In the genomic region with DNA sequence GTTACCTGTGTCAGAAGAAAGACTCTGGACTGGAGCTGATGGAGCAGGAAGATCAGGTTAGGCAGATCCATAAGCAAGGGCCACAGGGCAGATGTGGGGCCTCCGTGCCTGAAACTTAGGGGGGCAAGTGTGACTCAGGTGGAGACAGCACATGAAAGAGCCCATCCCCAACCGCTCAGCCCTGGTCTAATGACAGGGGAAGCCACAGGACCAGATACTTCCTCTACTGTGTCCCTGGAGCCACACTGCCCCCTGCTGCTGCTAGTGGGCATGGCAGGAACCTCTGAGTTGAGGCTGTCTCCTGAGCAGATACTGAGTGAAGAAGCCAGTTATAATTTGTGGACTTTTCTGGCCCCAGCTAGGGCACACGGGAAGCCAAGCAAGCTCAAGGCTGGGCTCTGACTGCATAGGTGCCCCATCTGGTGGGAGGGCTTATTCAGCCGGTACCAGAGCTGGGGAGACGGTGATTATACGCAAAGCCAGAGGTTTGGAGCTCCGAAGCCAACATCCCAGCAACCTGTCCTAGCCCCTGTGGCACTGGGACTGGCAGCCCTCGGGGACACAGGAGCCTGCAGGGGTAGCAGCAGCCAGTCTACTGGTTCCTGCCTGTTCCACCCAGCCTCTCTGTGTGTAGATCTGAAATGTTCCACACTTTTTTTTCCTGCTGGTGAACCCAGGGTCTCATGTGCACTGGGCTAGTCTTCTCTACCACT, we compare ENCODE assay signal across 9 mouse cellular contexts. TPM values are rescaled to one million over a fixed set of nuclear protein-coding genes. Genes with fewer than 3 reads are reported as not detected.
DNase-seq lines count a peak whose midpoint lies in the region; ATAC-seq and TF ChIP-seq lines count a peak whose summit lies in the region.
"Had no signal": no experiment of that assay in that cellular context is flagged by ENCODE, and none has a peak within 500 bp of the region (broad histone marks: within the 10 kb centered on the region; RNA-seq: fewer than 3 reads in every experiment).

No protein-coding gene starts in this region.

- DNase-seq in CH12.LX (ENCODE audit: extremely low read depth): peak; percentile 88
- peak; percentile 85 for DNase-seq in c-Kit-positive CD71-positive TER-119-negative erythroid progenitor cells, embryonic 14.5 days (ENCODE audit: low read depth)
- DNase-seq in heart, postnatal 36 days: peak; percentile 93 to 98
- DNase-seq in layer of hippocampus, adult 18-20 months (ENCODE audit: low spot score in 2 of 2): peak; percentile 88 to 95
- peak; percentile 92 for DNase-seq in lung, adult 2 months
- peak; percentile 82 to 85 for DNase-seq in thymus, adult 18-20 months

- no peaks in the 10 kb centered on the region for H3K79me2 ChIP-seq in CH12.LX (replicated peaks; ENCODE audit: control insufficient read depth, extremely low read depth, insufficient read depth, poor library complexity, severe bottlenecking)

- peak; percentile 100 for TF ChIP-seq RAD21 in CH12.LX (IDR thresholded peaks at IDR 0.05; ENCODE audit: low read depth, low read length)

- no peak overlapping the region for H3K4me2 ChIP-seq in CH12.LX (ENCODE audit: insufficient read depth, low read depth, poor library complexity, severe bottlenecking)
- H3K4me2 ChIP-seq in forebrain, embryonic 13.5 days: no peak overlapping the region

- H3K36me3 ChIP-seq in CH12.LX (replicated peaks in 1 of 2; ENCODE audit: control insufficient read depth in 1 of 2, insufficient read depth in 1 of 2, low read length in 1 of 2): no peaks in the 10 kb centered on the region
- no peaks in the 10 kb centered on the region for H3K36me3 ChIP-seq in forebrain, embryonic 13.5 days (ENCODE audit: poor library complexity, severe bottlenecking)

- H3K27me3 ChIP-seq in CH12.LX (replicated peaks): no peaks in the 10 kb centered on the region
- peaks cover 27% of the 10 kb centered on the region for H3K27me3 ChIP-seq in forebrain, embryonic 13.5 days

- no peak overlapping the region for H3K27ac ChIP-seq in CH12.LX (ENCODE audit: insufficient read depth, low read depth)
- H3K27ac ChIP-seq in forebrain, embryonic 13.5 days: no peak overlapping the region
- no peak overlapping the region for H3K27ac ChIP-seq in olfactory bulb, adult 2 months (ENCODE audit: insufficient read depth, low read depth, low read length)

- WGBS in forebrain, embryonic 13.5 days: 38% methylated on average over 8 of the region's 8 CpGs
- 40% methylated on average over 8 of the region's 8 CpGs for WGBS in lung, adult 2 months
- 34% methylated on average over 8 of the region's 8 CpGs for WGBS in olfactory bulb, adult 2 months

- no peak for TF ChIP-seq EP300 in CH12.LX (IDR thresholded peaks at IDR 0.05; ENCODE audit: low read length)

- intact Hi-C loops in heart, postnatal 36 days (cut with DNase I): loop anchor here (1.0 kb wide), 4 partner anchors 152 to 329 kb away; partner anchors contain the start of gene Piezo1

- no peak for TF ChIP-seq POLR2A in CH12.LX (IDR thresholded peaks at IDR 0.05; ENCODE audit: low read depth, low read length)
- TF ChIP-seq POLR2A in lung, adult 2 months (IDR thresholded peaks at IDR 0.05; ENCODE audit: borderline replicate concordance, extremely low read depth, low read depth, low read length): no peak
- no peak for TF ChIP-seq POLR2A in olfactory bulb, adult 2 months (IDR thresholded peaks at IDR 0.05; ENCODE audit: insufficient read depth, low read depth, low read length)

- in situ Hi-C loops in CH12.LX (cut with MboI; ENCODE audit: low pct_ligation_motif_present, low pct_unique_long_range_greater_than_20kb, low sequenced_read_pairs): loop anchor here (10.0 kb wide), 1 partner anchor 364 kb away; no protein-coding TSS in a partner anchor

- H3K9ac ChIP-seq in CH12.LX (ENCODE audit: insufficient read depth, low read depth): no peak overlapping the region
- H3K9ac ChIP-seq in forebrain, embryonic 13.5 days: no peak overlapping the region

- H3K4me3 ChIP-seq in CH12.LX (replicated peaks in 1 of 3; ENCODE audit: low read depth in 2 of 3, low read length in 2 of 3, poor library complexity in 1 of 3): peak overlapping the region in 1 of 3 experiments; percentile 29
- no peak overlapping the region for H3K4me3 ChIP-seq in forebrain, embryonic 13.5 days
- no peak overlapping the region for H3K4me3 ChIP-seq in lung, adult 2 months (replicated peaks; ENCODE audit: extremely low read depth, low read depth, low read length)
- H3K4me3 ChIP-seq in olfactory bulb, adult 2 months (ENCODE audit: insufficient read depth, low read depth, low read length): no peak overlapping the region

- dilution Hi-C loops in CH12.LX (cut with MboI; ENCODE audit: extremely low pct_ligation_motif_present, extremely low pct_unique_long_range_greater_than_20kb, low sequenced_read_pairs): no loop called here

- ATAC-seq in forebrain, embryonic 13.5 days: peak; percentile 88

- no peaks in the 10 kb centered on the region for H3K9me3 ChIP-seq in CH12.LX (replicated peaks; ENCODE audit: low read length)
- no peaks in the 10 kb centered on the region for H3K9me3 ChIP-seq in forebrain, embryonic 13.5 days (replicated peaks)

- peak; percentile 91 to 97 for TF ChIP-seq CTCF in CH12.LX (conservative IDR thresholded peaks at IDR 0.05 in 1 of 2, IDR thresholded peaks at IDR 0.05 in 1 of 2; ENCODE audit: low read depth in 2 of 2, low read length in 2 of 2)
- peak; percentile 98 for TF ChIP-seq CTCF in lung, adult 2 months (IDR thresholded peaks at IDR 0.05; ENCODE audit: insufficient read depth, low read length)
- TF ChIP-seq CTCF in olfactory bulb, adult 2 months (IDR thresholded peaks at IDR 0.05; ENCODE audit: insufficient read depth, low read depth, low read length): peak; percentile 91

- peaks cover 7 to 21% of the 10 kb centered on the region in 2 experiments for H3K4me1 ChIP-seq in CH12.LX (ENCODE audit: control insufficient read depth in 1 of 2, insufficient read depth in 2 of 2)
- H3K4me1 ChIP-seq in forebrain, embryonic 13.5 days: peaks cover 7% of the 10 kb centered on the region; the same call in 1 of the 2 replicates
- no peaks in the 10 kb centered on the region for H3K4me1 ChIP-seq in lung, adult 2 months (ENCODE audit: control insufficient read depth, insufficient read depth, low read length)
- H3K4me1 ChIP-seq in olfactory bulb, adult 2 months (ENCODE audit: control insufficient read depth, insufficient read depth, low read length): peaks cover 2% of the 10 kb centered on the region

TF ChIP-seq in CH12.LX, 34 proteins besides CTCF, POLR2A, EP300 and RAD21 (continues in another document):
- no peak for TF ChIP-seq GABPA (IDR thresholded peaks at IDR 0.05; ENCODE audit: insufficient replicate concordance, low read depth, low read length)
- TF ChIP-seq ETS1 (conservative IDR thresholded peaks at IDR 0.05; ENCODE audit: low read depth, low read length): no peak
- TF ChIP-seq MAFK (IDR thresholded peaks at IDR 0.05; ENCODE audit: insufficient replicate concordance, low read length): no peak
- peak; percentile 97 for TF ChIP-seq ZC3H11A (IDR thresholded peaks at IDR 0.05; ENCODE audit: low read depth, low read length)
- peak; percentile 55; the same call in 1 of the 2 replicates for TF ChIP-seq MAZ (IDR thresholded peaks at IDR 0.05; ENCODE audit: low read depth, low read length)
- 0 out of 2 replicates have a peak, but pooled peaks have one; percentile 46 for TF ChIP-seq MYC (IDR thresholded peaks at IDR 0.05; ENCODE audit: low read depth, low read length)
- TF ChIP-seq ZNF384 (IDR thresholded peaks at IDR 0.05; ENCODE audit: low read depth, low read length): peak; percentile 62; the same call in 1 of the 2 replicates
- no peak for TF ChIP-seq CHD1 (IDR thresholded peaks at IDR 0.05; ENCODE audit: low read depth, low read length)
- no peak for TF ChIP-seq HCFC1 (IDR thresholded peaks at IDR 0.05; ENCODE audit: low read depth, low read length)
- TF ChIP-seq NRF1 (IDR thresholded peaks at IDR 0.05; ENCODE audit: low read depth, low read length): no peak; the same call in 1 of the 2 replicates
- peak; percentile 99 for TF ChIP-seq SMC3 (IDR thresholded peaks at IDR 0.05; ENCODE audit: low read depth, low read length)
- no peak for TF ChIP-seq RCOR1 (conservative IDR thresholded peaks at IDR 0.05; ENCODE audit: low read depth, low read length)
- TF ChIP-seq USF2 (conservative IDR thresholded peaks at IDR 0.05; ENCODE audit: low read depth, low read length): no peak
- TF ChIP-seq JUND (conservative IDR thresholded peaks at IDR 0.05; ENCODE audit: low read depth, low read length): no peak
- no peak for TF ChIP-seq E2F4 (IDR thresholded peaks at IDR 0.05; ENCODE audit: insufficient replicate concordance, low read depth, low read length)
- no peak for TF ChIP-seq UBTF (IDR thresholded peaks at IDR 0.05; ENCODE audit: low read depth, low read length)
- TF ChIP-seq MAX (IDR thresholded peaks at IDR 0.05; ENCODE audit: low read length): no peak
- peak; percentile 64; the same call in 1 of the 2 replicates for TF ChIP-seq ELF1 (IDR thresholded peaks at IDR 0.05; ENCODE audit: low read depth, low read length)
- TF ChIP-seq PAX5 (IDR thresholded peaks at IDR 0.05; ENCODE audit: low read length): no peak
- TF ChIP-seq MEF2A (IDR thresholded peaks at IDR 0.05; ENCODE audit: borderline replicate concordance, low read depth, low read length): peak; percentile 60; the same call in 1 of the 2 replicates
- TF ChIP-seq IRF4 (IDR thresholded peaks at IDR 0.05; ENCODE audit: low read depth, low read length): peak; percentile 49; the same call in 1 of the 2 replicates
- peak; percentile 56; the same call in 1 of the 2 replicates for TF ChIP-seq TCF12 (IDR thresholded peaks at IDR 0.05; ENCODE audit: low read depth, low read length)
- TF ChIP-seq ZKSCAN1 (IDR thresholded peaks at IDR 0.05; ENCODE audit: borderline replicate concordance, low read depth, low read length): no peak

RNA-seq across cellular contexts. Expression of gene Cdh15, which starts 17.3 kb away (rescaled TPM):
- total RNA-seq in CH12.LX (2012; rRNA removed) (not detected in 2 replicates), CH12.LX (2014; rRNA removed) (not detected in 2 replicates)
- polyA plus RNA-seq in CH12.LX (2012; ENCODE audit: insufficient read length, low read depth): not detected in 2 replicates
- 0.28 and 0.74 TPM in 2 replicates for polyA plus RNA-seq in forebrain, embryonic 13.5 days (2015; fragmentation: Nextera tagmentation; extraction: Ambion mirVana)
- total RNA-seq in heart, postnatal 36 days (2021): not detected
- 1 to 10 TPM in 1 of 2 experiments, under 1 TPM in 1; 0.86 to 1.3 TPM for total RNA-seq in layer of hippocampus, adult 18-20 months (2021)
- 0.03 and 0.37 TPM in 2 replicates for polyA plus RNA-seq in lung, adult 2 months (2012; rRNA removed)
- not detected in 2 replicates for polyA plus RNA-seq in olfactory bulb, adult 2 months (2012; ENCODE audit: insufficient read depth, insufficient read length, low replicate concordance, missing spikeins)
- polyA plus RNA-seq: gonadal fat pad, adult 2 months had no signal

RNA-seq across cellular contexts. Expression of gene Acsf3, which starts 55.2 kb away (rescaled TPM):
- 8.8 and 9.0 TPM in 2 replicates for total RNA-seq in CH12.LX (2012; rRNA removed)
- total RNA-seq in CH12.LX (2014; rRNA removed): 2.0 and 2.2 TPM in 2 replicates
- 10.4 and 12.7 TPM in 2 replicates for polyA plus RNA-seq in CH12.LX (2012; ENCODE audit: insufficient read length, low read depth)
- polyA plus RNA-seq in forebrain, embryonic 13.5 days (2015; fragmentation: Nextera tagmentation; extraction: Ambion mirVana): 15.4 and 17.4 TPM in 2 replicates
- total RNA-seq in heart, postnatal 36 days (2021): 10 to 100 TPM; 28.3 to 30.6 TPM
- 10 to 100 TPM; 17.7 to 21.0 TPM for total RNA-seq in layer of hippocampus, adult 18-20 months (2021)
- 16.3 and 17.7 TPM in 2 replicates for polyA plus RNA-seq in lung, adult 2 months (2012; rRNA removed)
- not detected in 2 replicates for polyA plus RNA-seq in olfactory bulb, adult 2 months (2012; ENCODE audit: insufficient read depth, insufficient read length, low replicate concordance, missing spikeins)

Comparison
In these comparisons a context has a peak if more than half of its experiments do, and no peak if none do; other contexts are left out.
1. RNA of gene Acsf3, which starts 55.2 kb away (polyA plus RNA-seq): 16.3 to 17.7 TPM in lung, adult 2 months, 15.4 to 17.4 TPM in forebrain, embryonic 13.5 days and 10.4 to 12.7 TPM in CH12.LX; not detected in olfactory bulb, adult 2 months; every median in the first group is over 10 times any median in the second.
2. Peak in every context shown above with its lines, with median percentiles within 50 percentile points of each other: DNase-seq and CTCF ChIP-seq.